Mouse (Mus musculus) MEL (cell line): ENCODE results near the gene Hpn. TPM values are rescaled to one million over a fixed set of nuclear protein-coding genes. Genes with fewer than 3 reads are reported as not detected.

Experiments used
- DNase-seq: peaks from one replicate; pipeline ENCODE4 v3.0.0; 2011; ENCODE audit warnings: low read depth, low spot score
- H3K27ac ChIP-seq: 2 replicates; pipeline ENCODE4 v1.5.1; 2012; ENCODE audit warnings: low read depth, mild to moderate bottlenecking, control low read depth, low read length, moderate library complexity; ENCODE audit not compliant: control insufficient read depth
- H3K27me3 ChIP-seq, 2 experiments: fragments of 150-350 bp in 1 of 2; sonication (generic) in 1 of 2; 2 replicates each; pipeline ENCODE4 v1.6.1; 2012; ENCODE audit warnings: low read length in 2 of 2, mild to moderate bottlenecking in 2 of 2, improper control_type of control experiment in 1 of 2, moderate library complexity in 1 of 2; ENCODE audit not compliant: insufficient read depth in 2 of 2, control insufficient read depth in 1 of 2
- H3K36me3 ChIP-seq, 2 experiments: 2 replicates each; pipeline ENCODE4 v1.6.1; 2012 to 2014; ENCODE audit warnings: low read length in 2 of 2, improper control_type of control experiment in 1 of 2, inconsistent platforms in 1 of 2, mild to moderate bottlenecking in 1 of 2; ENCODE audit not compliant: insufficient read depth in 2 of 2, control insufficient read depth in 1 of 2
- H3K4me1 ChIP-seq, 2 experiments: fragments of 150-350 bp in 1 of 2; sonication (generic) in 1 of 2; 2 replicates each; pipeline ENCODE4 v1.6.1; 2012; ENCODE audit warnings: low read length in 2 of 2, improper control_type of control experiment in 1 of 2, mild to moderate bottlenecking in 1 of 2; ENCODE audit not compliant: insufficient read depth in 2 of 2, control insufficient read depth in 1 of 2
- H3K4me3 ChIP-seq, 2 experiments: fragments of 150-350 bp in 1 of 2; sonication (generic) in 1 of 2; 2 replicates each; pipeline ENCODE4 v1.5.1; 2012; ENCODE audit warnings: low read depth in 2 of 2, low read length in 2 of 2, mild to moderate bottlenecking in 2 of 2, moderate library complexity in 2 of 2, control low read depth in 1 of 2, improper control_type of control experiment in 1 of 2; ENCODE audit not compliant: control insufficient read depth in 1 of 2, insufficient read depth in 1 of 2
- H3K79me2 ChIP-seq: 2 replicates; pipeline ENCODE4 v1.6.1; 2012; ENCODE audit warnings: mild to moderate bottlenecking, low read length, moderate library complexity; ENCODE audit not compliant: control insufficient read depth, poor library complexity, insufficient read depth
- H3K9ac ChIP-seq: 2 replicates; pipeline ENCODE4 v1.6.1; 2012; ENCODE audit warnings: low read depth, mild to moderate bottlenecking, control low read depth, low read length, moderate library complexity; ENCODE audit not compliant: control insufficient read depth, poor library complexity, severe bottlenecking
- H3K9me3 ChIP-seq: fragments of 150-350 bp; sonication (generic); replicated peaks from 2 replicates; pipeline ENCODE4 v1.6.1; 2012; ENCODE audit warnings: mild to moderate bottlenecking, low read length, improper control_type of control experiment, moderate library complexity; ENCODE audit not compliant: insufficient read depth
- E2F4 ChIP-seq: IDR thresholded peaks from 2 replicates; pipeline ENCODE4 v1.6.1; 2011; ENCODE audit warnings: low read depth, low read length, improper control_type of control experiment, borderline replicate concordance
- ETS1 ChIP-seq: IDR thresholded peaks from 2 replicates; pipeline ENCODE4 v1.6.1; 2012; ENCODE audit warnings: low read depth, mild to moderate bottlenecking, inconsistent platforms, low read length, improper control_type of control experiment, moderate library complexity
- GATA1 ChIP-seq: IDR thresholded peaks from 2 replicates; pipeline ENCODE4 v1.6.1; 2011; ENCODE audit warnings: low read depth, low read length, improper control_type of control experiment
- KAT2A ChIP-seq: conservative IDR thresholded peaks from 2 replicates; pipeline ENCODE4 v1.6.1; 2012; ENCODE audit warnings: low read depth, low read length, improper control_type of control experiment, inconsistent platforms
- MAFK ChIP-seq: IDR thresholded peaks from 2 replicates; pipeline ENCODE4 v1.6.1; 2011; ENCODE audit warnings: low read depth, mild to moderate bottlenecking, low read length, improper control_type of control experiment, borderline replicate concordance
- MAZ ChIP-seq: IDR thresholded peaks from 2 replicates; pipeline ENCODE4 v1.6.1; 2012; ENCODE audit warnings: low read depth, mild to moderate bottlenecking, inconsistent platforms, low read length, improper control_type of control experiment
- MEF2A ChIP-seq: IDR thresholded peaks from 2 replicates; pipeline ENCODE4 v1.6.1; 2014; ENCODE audit warnings: low read depth, mild to moderate bottlenecking, inconsistent platforms, low read length, improper control_type of control experiment; ENCODE audit not compliant: poor library complexity, insufficient replicate concordance, severe bottlenecking; ENCODE audit errors: extremely low read depth
- MXI1 ChIP-seq: IDR thresholded peaks from 2 replicates; pipeline ENCODE4 v1.6.1; 2011; ENCODE audit warnings: mild to moderate bottlenecking, low read depth, low read length, improper control_type of control experiment
- MYB ChIP-seq: IDR thresholded peaks from 2 replicates; pipeline ENCODE4 v1.6.1; 2011; ENCODE audit warnings: mild to moderate bottlenecking, low read depth, low read length, improper control_type of control experiment
- MYC ChIP-seq: IDR thresholded peaks from 2 replicates; pipeline ENCODE4 v1.6.1; 2011; ENCODE audit warnings: low read depth, mild to moderate bottlenecking, low read length, improper control_type of control experiment, moderate library complexity
- NELFE ChIP-seq: IDR thresholded peaks from 2 replicates; pipeline ENCODE4 v1.6.1; 2011; ENCODE audit warnings: low read depth, low read length, improper control_type of control experiment
- NRF1 ChIP-seq: IDR thresholded peaks from 2 replicates; pipeline ENCODE4 v1.6.1; 2014; ENCODE audit warnings: low read depth, mild to moderate bottlenecking, inconsistent platforms, low read length, improper control_type of control experiment, moderate library complexity; ENCODE audit not compliant: poor library complexity, insufficient read depth, severe bottlenecking
- POLR2AphosphoS2 ChIP-seq: IDR thresholded peaks from 2 replicates; pipeline ENCODE4 v1.6.1; 2011; ENCODE audit warnings: low read length, improper control_type of control experiment
- POLR2AphosphoS5 ChIP-seq: IDR thresholded peaks from 2 replicates; pipeline ENCODE4 v1.6.1; 2012; ENCODE audit warnings: low read depth, borderline replicate concordance, mild to moderate bottlenecking, inconsistent platforms, low read length, moderate library complexity, mixed read lengths
- RCOR1 ChIP-seq: IDR thresholded peaks from 2 replicates; pipeline ENCODE4 v1.6.1; 2012; ENCODE audit warnings: low read depth, mild to moderate bottlenecking, inconsistent platforms, low read length, improper control_type of control experiment
- SIN3A ChIP-seq: IDR thresholded peaks from 2 replicates; pipeline ENCODE4 v1.6.1; 2012; ENCODE audit warnings: low read length, improper control_type of control experiment, inconsistent platforms
- SMC3 ChIP-seq: IDR thresholded peaks from 2 replicates; pipeline ENCODE4 v1.6.1; 2011; ENCODE audit warnings: low read depth, low read length, improper control_type of control experiment
- TAL1 ChIP-seq: IDR thresholded peaks from 2 replicates; pipeline ENCODE4 v1.6.1; 2012; ENCODE audit warnings: mild to moderate bottlenecking, inconsistent platforms, low read length, moderate library complexity, mixed read lengths
- TBP ChIP-seq: IDR thresholded peaks from 2 replicates; pipeline ENCODE4 v1.8.0; 2011; ENCODE audit warnings: low read depth, low read length, improper control_type of control experiment
- TCF12 ChIP-seq: IDR thresholded peaks from 2 replicates; pipeline ENCODE4 v1.6.1; 2014; ENCODE audit warnings: low read depth, mild to moderate bottlenecking, inconsistent platforms, low read length, improper control_type of control experiment, moderate library complexity
- UBTF ChIP-seq: IDR thresholded peaks from 2 replicates; pipeline ENCODE4 v1.6.1; 2012; ENCODE audit warnings: low read depth, mild to moderate bottlenecking, inconsistent platforms, low read length, improper control_type of control experiment, moderate library complexity, borderline replicate concordance; ENCODE audit not compliant: insufficient read depth
- USF1 ChIP-seq: IDR thresholded peaks from 2 replicates; pipeline ENCODE4 v1.6.1; 2014; ENCODE audit warnings: low read depth, mild to moderate bottlenecking, inconsistent platforms, low read length, improper control_type of control experiment, moderate library complexity
- USF2 ChIP-seq, 2 experiments: IDR thresholded peaks; 2 replicates each; pipeline ENCODE4 v1.6.1; 2011 to 2012; ENCODE audit warnings: improper control_type of control experiment in 2 of 2, low read length in 2 of 2, borderline replicate concordance in 1 of 2, inconsistent platforms in 1 of 2, low read depth in 1 of 2, mild to moderate bottlenecking in 1 of 2; ENCODE audit not compliant: insufficient read depth in 1 of 2
- ZC3H11A ChIP-seq: IDR thresholded peaks from 2 replicates; pipeline ENCODE4 v1.6.1; 2012; ENCODE audit warnings: low read depth, mild to moderate bottlenecking, inconsistent platforms, low read length, improper control_type of control experiment
- ZMIZ1 ChIP-seq: IDR thresholded peaks from 2 replicates; pipeline ENCODE4 v1.6.1; 2012; ENCODE audit warnings: low read depth, mild to moderate bottlenecking, inconsistent platforms, low read length, improper control_type of control experiment, moderate library complexity
- polyA plus RNA-seq, 2 experiments: library from polyadenylated mRNA; stranded (reverse) in 1 of 2; unstranded in 1 of 2; fragments of >175 nt in 1 of 2; fragments of >200 nt in 1 of 2; gene quantifications; 2 replicates each; pipeline versions ENCODE4 v1.2.1 to v1.2.4; 2012; ENCODE audit warnings: low replicate concordance in 2 of 2, low read depth in 1 of 2; ENCODE audit not compliant: insufficient read length in 2 of 2, insufficient read depth in 1 of 2, missing spikeins in 1 of 2
- total RNA-seq: library from RNA; depleted of rRNA; stranded (reverse); fragments of 300-350 nt; gene quantifications from 2 replicates; pipeline ENCODE4 v1.2.3, GENCODE M21; 2012

Hpn gene
- total and polyA plus RNA-seq, 3 experiments, result 1.1 to 1.6 TPM; not detected in 1

DNA sequence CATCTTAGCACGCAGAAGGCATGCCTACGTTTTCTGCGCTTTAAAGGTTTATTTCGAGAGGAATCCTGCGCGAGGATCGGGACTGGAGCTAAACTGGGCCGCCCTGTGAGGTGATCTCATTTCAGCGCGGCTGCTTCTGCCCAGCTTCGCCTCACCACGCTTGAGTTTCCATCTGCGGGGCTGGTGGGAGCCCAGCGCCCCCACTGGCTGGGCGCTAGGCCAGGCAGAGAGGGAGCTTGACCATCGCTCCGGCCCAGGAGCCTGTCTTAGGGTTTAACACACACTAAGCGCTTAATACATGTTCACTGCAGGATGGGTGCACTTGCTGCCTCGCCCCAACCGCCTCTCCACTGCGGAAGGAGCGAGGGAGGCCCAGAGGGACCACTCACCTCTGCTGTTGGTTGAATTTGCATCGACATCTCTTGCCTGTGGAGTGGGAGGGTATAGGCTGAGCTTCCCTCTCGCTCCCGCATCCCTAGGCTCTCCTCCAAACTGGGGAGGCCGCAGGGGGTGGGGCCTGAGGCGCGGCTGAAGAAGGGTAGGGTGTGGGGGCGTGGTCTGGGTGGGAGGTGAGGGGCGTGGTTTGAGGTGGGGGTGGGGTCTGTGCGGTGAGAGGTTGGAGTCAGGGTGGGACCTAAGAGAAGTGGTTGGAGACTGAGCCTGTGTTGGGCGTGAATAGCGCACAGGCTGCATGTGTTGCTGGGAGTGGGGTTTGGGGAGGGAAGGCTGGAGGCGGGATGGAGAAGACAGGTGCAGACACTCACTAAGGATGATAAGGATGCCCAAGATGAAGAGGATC, 62.3 kb downstream of the Hpn start:
- H3K79me2 ChIP-seq, result no peaks in the 10 kb centered on the region
- H3K36me3 ChIP-seq, result no peaks in the 10 kb centered on the region
- no peaks in the 10 kb centered on the region; a peak in 1 of 4 replicates for H3K27me3 ChIP-seq
- peak; percentile 19 for DNase-seq
- H3K4me1 ChIP-seq, result no peaks in the 10 kb centered on the region; a peak in 1 of 4 replicates
- TF ChIP-seq MAFK, result no peak
- TF ChIP-seq SIN3A, result no peak
- TF ChIP-seq TBP, result no peak
- no peak for TF ChIP-seq POLR2AphosphoS2
- no peak for TF ChIP-seq MEF2A
- TF ChIP-seq NELFE, result no peak
- no peak for TF ChIP-seq KAT2A
- no peak for TF ChIP-seq NRF1
- TF ChIP-seq POLR2AphosphoS5, result no peak
- no peak for TF ChIP-seq TCF12
- no peak for TF ChIP-seq GATA1
- TF ChIP-seq MYB, result no peak
- no peak for TF ChIP-seq MXI1
- TF ChIP-seq TAL1, result no peak
- TF ChIP-seq, all 39 proteins: peak for 0
- Histone ChIP-seq H3K27ac (no peak overlapping the region), H3K9ac (no peak overlapping the region), H3K4me3 (no peak overlapping the region), H3K9me3 (no peaks in the 10 kb centered on the region)

DNA sequence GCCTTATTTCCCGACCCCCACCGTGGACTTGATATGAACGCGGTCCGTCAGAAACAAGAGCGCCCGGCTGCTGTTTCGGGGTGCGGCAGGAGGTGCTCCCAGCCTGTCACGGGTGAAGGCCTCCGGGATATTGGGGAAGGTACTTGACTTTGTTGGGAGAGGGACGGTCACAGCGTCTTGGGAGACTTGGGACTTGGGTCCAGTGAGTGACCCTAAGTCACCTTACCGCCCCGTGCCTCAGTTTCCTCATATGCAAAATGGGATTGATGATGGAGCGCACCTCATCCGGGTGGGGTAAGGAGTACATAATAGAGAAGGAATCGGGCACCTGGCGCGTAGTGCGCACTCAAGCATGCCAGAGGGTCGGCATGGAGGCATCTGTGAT, 62.8 kb downstream of the Hpn start:
- no peak for DNase-seq
- Histone ChIP-seq H3K4me1 (no peaks in the 10 kb centered on the region; a peak in 1 of 4 replicates), H3K79me2 (no peaks in the 10 kb centered on the region), H3K36me3 (no peaks in the 10 kb centered on the region), H3K9ac (no peak overlapping the region), H3K9me3 (no peaks in the 10 kb centered on the region), H3K4me3 (no peak overlapping the region), H3K27ac (no peak overlapping the region), H3K27me3 (no peaks in the 10 kb centered on the region; a peak in 1 of 4 replicates)
- TF ChIP-seq MXI1 (no peak), ETS1 (no peak), MYC (no peak), ZMIZ1 (no peak), MYB (no peak), USF1 (no peak), KAT2A (no peak), ZC3H11A (no peak), RCOR1 (no peak), E2F4 (no peak), POLR2AphosphoS2 (no peak), POLR2AphosphoS5 (no peak), UBTF (no peak), MAZ (no peak), USF2 (IDR thresholded peaks at IDR 0.05; ENCODE audit: borderline replicate concordance in 1 of 2, insufficient read depth in 1 of 2, low read depth in 1 of 2, low read length in 2 of 2) (no peak), SMC3 (no peak)
